Mouse (Mus musculus) frontal cortex, postnatal 36 days (tissue): Measurements from ENCODE around the gene Lyzl4.
A peak's percentile ranks its signal among the peaks of the same experiment; 100 is the strongest.

Experiments
- DNase-seq, 2 experiments: peaks; one replicate each; pipeline ENCODE4 v3.0.0; 2022; ENCODE audit warnings: low spot score in 2 of 2

Lyzl4 gene

DNA sequence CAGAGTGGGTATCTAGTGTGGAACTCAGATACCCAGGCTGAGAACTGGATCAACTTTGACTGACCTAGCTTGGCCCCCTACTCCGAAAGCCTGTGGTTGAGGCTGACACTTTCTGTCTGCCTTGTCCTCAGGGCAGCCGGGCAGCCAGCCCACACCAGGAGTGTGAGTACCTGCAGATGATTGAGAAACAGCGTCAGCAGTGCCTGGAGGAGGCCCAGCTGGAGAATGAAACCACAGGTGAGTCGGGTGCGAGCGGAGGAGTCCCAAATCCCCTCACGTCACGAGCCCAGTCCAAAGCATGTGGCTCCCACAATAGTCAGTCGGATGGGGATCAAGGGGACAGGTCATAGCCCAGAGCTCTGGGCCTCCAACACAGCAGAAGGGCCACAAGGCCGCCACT is 11.8 kb upstream of the Lyzl4 start:
- no peak for DNase-seq

DNA sequence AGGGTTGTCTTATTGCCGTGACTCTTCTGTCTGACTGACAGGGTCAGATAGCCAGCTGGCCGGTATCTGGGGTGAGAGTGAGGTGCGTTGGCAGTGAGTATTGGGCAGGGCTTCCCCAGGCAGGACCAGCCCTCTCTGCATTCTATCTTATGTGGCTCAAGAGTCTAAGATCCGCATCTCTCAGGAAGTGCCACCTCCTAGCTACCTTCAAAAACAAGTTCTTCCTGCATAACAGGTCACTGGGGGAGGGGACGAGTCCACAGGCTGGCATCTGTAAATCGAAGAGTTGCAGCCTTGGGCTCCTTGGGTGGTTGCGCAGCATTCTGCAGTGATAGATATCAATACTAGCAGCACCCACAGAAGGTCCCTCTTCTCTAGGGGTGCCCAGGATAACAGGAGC is 5.1 kb upstream of the Lyzl4 start:
- no peak for DNase-seq

- DNase-seq, result no peak
Measured at GRCm38 (mm10) chr9:121644855-121645254, 3.0 kb upstream of the Lyzl4 start.

GRCm38 (mm10) chr9:121642401-121643181 is 695 bp upstream of the Lyzl4 start, which contains the start of gene Vipr1:
Vipr1 (plus strand) TSS chr9:121642716.
- DNase-seq, result peak; percentile 83 to 87

DNA sequence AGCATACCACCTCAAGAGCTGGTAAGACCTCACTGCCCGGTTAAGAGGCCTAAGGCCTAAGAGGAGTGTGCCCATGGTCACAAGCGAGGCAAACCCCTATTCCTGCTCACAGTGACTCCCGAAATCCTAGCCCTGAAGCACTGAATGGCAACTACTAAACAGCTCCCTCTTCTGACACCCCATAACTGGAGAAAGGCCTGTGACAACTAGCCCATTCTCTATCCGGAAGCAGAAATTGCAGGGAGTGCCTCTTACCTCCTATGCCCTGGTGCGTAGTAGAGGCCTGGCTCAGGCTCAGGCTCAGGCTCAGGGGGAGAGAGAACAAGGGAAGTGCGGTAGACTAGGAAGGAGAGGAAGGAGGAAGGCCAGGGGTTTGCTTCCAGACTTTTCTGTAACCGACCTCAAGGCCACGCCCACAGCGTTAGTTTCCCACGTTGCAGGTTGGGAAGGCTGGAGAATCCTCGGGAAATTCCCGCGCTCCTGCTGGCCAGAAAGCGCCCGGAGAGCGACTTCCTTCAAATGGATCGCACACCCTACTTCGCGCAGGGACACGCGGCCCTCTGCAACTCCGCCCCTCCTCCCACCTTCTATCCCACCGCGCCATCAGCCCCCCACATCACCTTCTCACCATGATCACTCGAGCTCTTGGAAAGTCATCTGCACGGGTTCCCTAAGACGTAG is 521 bp downstream of the Lyzl4 start:
- DNase-seq, result peak in 1 of 2 experiments; percentile 41

DNA sequence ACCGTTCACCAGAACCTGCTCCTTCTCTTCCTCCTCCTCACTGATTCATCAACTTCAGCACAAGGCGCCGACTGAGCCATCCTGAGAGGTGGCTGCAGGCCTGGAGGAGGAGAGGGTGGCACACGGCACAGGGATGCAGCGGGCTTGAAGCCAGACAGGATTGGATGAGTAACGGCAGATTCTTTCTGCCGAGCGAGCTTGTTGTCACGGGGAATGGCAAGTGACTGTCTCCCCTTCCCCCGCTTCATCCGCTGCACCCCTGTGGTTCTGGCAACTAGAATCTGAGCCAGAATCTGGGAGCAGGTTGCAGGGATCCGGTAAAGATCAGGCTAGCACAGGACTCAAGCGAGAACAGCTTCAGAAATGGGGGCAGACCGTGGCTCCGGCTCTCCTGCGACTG is 2.1 kb downstream of the Lyzl4 start:
- DNase-seq, result peak; percentile 84 to 86

GRCm38 (mm10) chr9:121635835-121636576 is 5.9 kb downstream of the Lyzl4 start:
- no peak for DNase-seq

GRCm38 (mm10) chr9:121633306-121633705 is 8.6 kb downstream of the Lyzl4 start:
- no peak for DNase-seq

DNA sequence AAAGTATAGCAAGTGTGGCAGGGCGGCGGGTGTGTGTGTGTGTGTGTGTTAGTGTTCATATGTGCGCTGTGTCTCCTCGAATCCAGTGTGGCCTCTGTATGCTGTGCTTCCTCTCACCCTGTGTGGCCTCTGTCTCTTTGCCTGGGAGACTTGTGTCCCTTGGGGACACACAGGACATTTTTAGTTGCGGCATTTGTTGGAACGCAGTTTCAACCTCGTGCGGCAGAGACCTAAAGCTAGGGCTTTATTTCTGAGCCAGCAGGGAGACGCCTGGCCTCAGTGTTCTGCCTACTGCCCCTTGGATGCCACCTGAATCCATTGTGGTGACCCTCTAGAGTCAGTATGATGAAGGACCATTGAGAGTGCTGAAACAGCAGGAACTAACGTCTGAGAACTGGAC is 9.0 kb downstream of the Lyzl4 start:
- DNase-seq, result no peak

- no peak for DNase-seq
Measured at GRCm38 (mm10) chr9:121631946-121632345, 9.9 kb downstream of the Lyzl4 start.

DNA sequence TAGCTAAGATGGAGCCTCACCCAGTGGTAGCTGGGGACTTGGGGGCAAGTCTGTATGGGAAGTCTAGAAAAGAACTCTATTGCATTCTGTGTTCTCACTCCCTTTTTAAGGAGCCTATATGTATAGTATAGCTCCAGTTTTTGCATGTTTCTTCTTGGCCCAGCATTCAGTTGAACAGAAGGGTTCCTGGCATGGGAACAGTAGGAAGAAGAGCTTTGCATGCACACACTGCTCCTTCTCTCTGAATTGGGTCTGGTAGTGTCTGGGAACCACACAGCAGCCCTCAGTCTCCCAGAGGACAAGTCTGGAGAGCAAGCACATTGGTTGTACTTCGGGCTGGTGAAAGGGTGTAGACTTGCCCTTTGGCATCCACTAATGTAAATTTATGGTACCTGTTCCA is 11.3 kb downstream of the Lyzl4 start:
- peak in 1 of 2 experiments; percentile 39 for DNase-seq

GRCm38 (mm10) chr9:121624920-121625319 is 17.0 kb downstream of the Lyzl4 start:
- no peak for DNase-seq

- DNase-seq, result no peak
Measured at GRCm38 (mm10) chr9:121623235-121623634, 18.7 kb downstream of the Lyzl4 start.

GRCm38 (mm10) chr9:121619441-121619840 is 22.5 kb downstream of the Lyzl4 start:
- DNase-seq, result no peak

DNA sequence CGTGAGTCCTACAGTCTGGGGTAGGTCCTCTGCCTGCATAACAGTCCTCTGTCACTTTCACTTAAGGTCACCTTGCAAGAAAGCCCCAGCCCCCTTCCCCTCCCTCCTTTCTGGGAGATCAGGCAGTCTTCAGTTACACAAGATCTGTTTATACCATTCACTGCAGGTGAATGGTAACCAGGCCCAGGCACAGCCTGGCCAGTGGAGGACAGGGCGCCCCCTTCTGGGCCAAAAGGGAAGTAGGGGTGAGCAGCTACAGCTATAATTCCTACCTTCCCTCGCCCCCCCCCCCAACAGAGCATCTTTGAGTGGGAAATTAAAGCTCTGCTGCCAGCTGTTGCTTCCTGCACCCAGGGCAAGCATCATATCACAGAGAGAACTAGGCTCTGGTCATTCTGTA is 25.4 kb downstream of the Lyzl4 start:
- no peak for DNase-seq

DNA sequence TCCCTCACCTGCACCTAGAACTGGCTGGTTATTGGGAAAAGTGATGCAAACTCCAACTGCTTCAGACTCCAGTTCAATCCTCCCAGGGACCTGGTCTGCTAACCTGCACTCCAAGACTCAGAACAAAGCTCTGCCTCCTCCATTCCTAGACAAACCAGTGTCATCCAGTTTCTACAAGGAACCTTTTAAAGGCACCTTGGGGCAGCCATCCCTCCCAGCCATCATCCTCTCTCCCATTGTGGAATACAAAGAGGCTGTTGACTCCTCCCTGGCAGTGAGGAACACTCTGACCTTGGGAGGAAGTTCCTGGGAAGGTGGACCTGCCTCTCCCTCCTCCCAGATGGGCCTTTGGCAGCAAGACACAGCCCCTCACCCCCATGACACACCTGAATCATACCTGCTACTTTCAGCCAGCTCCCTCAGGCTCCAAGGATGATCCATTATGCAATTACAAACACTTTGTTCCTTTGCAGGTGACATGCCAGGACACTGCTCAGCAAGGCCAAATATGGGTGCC is 27.6 kb downstream of the Lyzl4 start:
- DNase-seq, result no peak

- no peak for DNase-seq
Measured at GRCm38 (mm10) chr9:121613192-121613591, 28.7 kb downstream of the Lyzl4 start.

DNA sequence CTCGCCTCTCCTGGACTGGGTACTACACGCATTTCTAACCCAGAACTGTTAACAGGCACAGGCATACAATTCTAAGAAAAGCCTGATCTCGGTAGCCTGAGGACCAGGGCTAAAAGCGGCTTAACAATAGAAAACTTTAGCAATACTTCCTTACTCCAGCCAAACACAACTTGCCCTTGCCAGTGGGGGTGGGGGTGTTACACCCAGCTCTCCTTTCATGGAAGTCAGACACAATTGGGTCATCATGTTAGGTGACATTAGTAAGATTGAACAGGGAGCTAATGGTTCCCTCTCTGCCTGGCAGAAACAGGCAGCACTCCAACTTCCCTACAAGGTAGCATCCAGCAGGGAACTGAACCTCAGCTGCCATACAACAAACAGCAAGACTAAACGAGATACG is 32.5 kb downstream of the Lyzl4 start:
- no peak for DNase-seq

DNA sequence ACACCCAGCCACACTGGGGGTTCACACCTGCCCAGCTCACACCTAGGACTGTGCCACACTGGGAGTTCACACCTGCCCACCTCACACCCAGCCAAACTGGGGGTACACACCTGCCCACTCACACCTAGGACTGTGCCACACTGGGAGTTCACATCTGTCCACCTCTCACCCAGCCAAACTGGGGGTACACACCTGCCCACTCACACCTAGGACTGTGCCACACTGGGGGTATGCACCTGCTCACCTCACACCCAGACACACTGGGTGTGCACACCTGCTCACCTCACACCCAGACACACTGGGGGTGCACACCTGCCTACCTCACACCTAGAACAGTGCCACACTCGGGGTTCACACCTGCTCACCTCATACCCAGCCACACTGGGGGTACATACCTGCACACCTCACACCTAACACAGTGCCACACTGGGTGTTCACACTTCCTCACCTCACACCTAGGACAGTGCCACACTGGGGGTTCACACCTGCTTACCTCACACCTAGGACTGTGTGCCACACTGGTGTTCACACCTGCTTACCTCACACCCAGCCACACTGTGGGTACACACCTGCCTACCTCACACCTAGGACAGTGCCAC is 35.3 kb downstream of the Lyzl4 start:
- DNase-seq, result no peak

GRCm38 (mm10) chr9:121605414-121606278 is 36.2 kb downstream of the Lyzl4 start:
- peak; percentile 79 to 86 for DNase-seq

GRCm38 (mm10) chr9:121602381-121602780 is 39.5 kb downstream of the Lyzl4 start:
- no peak for DNase-seq
